Mouse (Mus musculus) stomach, postnatal 0 days (tissue): ENCODE results near the gene Umod.

Experiments used
- CTCF ChIP-seq: IDR thresholded peaks from 2 replicates; pipeline ENCODE4 v1.5.1; 2016; ENCODE audit warnings: antibody characterized with exemption, low read depth, mild to moderate bottlenecking, moderate library complexity
- EP300 ChIP-seq: optimal IDR thresholded peaks from 2 replicates; pipeline ENCODE3; 2016; ENCODE audit warnings: antibody characterized with exemption

DNA sequence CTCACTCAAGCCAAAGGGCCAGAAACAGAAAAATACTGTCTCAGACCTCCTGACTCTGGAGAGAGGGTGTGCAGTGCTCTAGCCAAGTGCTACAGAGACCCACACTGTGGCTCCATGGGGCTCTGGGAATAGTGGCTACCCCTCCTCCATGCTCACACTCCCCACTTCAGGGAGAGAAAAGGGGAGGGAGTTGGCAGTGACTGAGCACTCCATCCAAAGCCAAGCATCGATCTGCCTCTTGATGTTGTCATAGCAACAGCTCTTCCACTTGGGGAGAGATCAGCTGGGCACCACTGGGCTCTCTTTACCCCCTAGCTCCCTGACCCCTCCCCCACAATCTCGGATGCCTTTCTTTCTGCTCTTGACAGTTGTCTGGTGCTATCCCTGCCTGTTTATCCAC, 58.4 kb downstream of the Umod start:
- TF ChIP-seq CTCF (no peak), EP300 (no peak)
